In the genomic region with DNA sequence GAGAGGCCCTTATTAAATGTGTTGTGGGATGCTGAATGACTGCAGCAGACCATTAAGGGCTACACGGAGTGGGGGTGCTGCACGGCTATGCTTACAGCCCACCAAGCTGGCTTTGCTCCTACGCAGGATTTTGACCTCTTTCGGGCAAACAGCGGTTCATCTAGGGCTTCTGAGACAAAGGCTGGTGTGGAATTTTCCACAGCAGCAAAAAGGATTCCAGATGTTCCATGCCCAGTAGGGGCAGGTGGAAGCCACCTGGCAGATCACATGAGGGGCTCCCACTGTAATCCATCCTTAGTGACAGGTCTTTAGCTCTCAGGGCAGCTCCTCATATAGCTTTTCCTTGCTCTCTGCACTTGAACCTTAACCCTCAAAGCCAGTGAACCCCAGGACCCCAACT, we compare ENCODE assay signal across 18 mouse cellular contexts.
"Had no signal": no experiment of that assay in that cellular context is flagged by ENCODE, and none has a peak within 500 bp of the region (broad histone marks: within the 10 kb centered on the region; RNA-seq: fewer than 3 reads in every experiment).

No protein-coding gene starts in this region.

- H3K9me3 ChIP-seq: liver, embryonic 13.5 days; lung, embryonic 15.5 days; megakaryocyte, embryonic 14.5 days; midbrain, embryonic 12.5 days; neural tube, embryonic 13.5 days had no signal

- H3K4me1 ChIP-seq: liver, embryonic 13.5 days; midbrain, embryonic 12.5 days had no signal

- H3K9ac ChIP-seq: liver, embryonic 13.5 days; liver, postnatal 0 days; lung, embryonic 15.5 days; midbrain, embryonic 12.5 days; neural tube, embryonic 13.5 days had no signal

- H3K4me3 ChIP-seq: liver, embryonic 13.5 days; lung, embryonic 15.5 days; megakaryocyte, embryonic 14.5 days; midbrain, embryonic 12.5 days; neural tube, embryonic 13.5 days had no signal

- DNase-seq: kidney, postnatal 14 days; left cerebral cortex, postnatal 4 days; liver; liver, embryonic 13.5 days; liver, postnatal 0 days; lung, postnatal 14 days; retina, postnatal 1 day; right cerebral cortex, postnatal 4 days; spleen, adult 18-20 months; thymus, adult 18-20 months; thymus, postnatal 14 days had no signal

- H3K27me3 ChIP-seq: liver, embryonic 13.5 days; lung, embryonic 15.5 days; megakaryocyte, embryonic 14.5 days; midbrain, embryonic 12.5 days; neural tube, embryonic 13.5 days had no signal

- ATAC-seq: intestine, postnatal 0 days; liver, postnatal 0 days; midbrain, embryonic 16.5 days had no signal

- H3K36me3 ChIP-seq: liver, embryonic 13.5 days; lung, embryonic 15.5 days; midbrain, embryonic 12.5 days; neural tube, embryonic 13.5 days had no signal

- H3K27ac ChIP-seq: liver, embryonic 13.5 days; lung, embryonic 15.5 days; macrophage; midbrain, embryonic 12.5 days; neural tube, embryonic 13.5 days had no signal

- H3K4me2 ChIP-seq: liver, embryonic 13.5 days; lung, embryonic 15.5 days; midbrain, embryonic 12.5 days; neural tube, embryonic 13.5 days had no signal
